Mouse (Mus musculus): ENCODE data around the gene Psmc6. TPM values are rescaled to one million over a fixed set of nuclear protein-coding genes. Genes with fewer than 3 reads are reported as not detected.

Psmc6 gene
- polyA plus RNA-seq, 1 experiment from 2014 or later, result 247 TPM

DNA sequence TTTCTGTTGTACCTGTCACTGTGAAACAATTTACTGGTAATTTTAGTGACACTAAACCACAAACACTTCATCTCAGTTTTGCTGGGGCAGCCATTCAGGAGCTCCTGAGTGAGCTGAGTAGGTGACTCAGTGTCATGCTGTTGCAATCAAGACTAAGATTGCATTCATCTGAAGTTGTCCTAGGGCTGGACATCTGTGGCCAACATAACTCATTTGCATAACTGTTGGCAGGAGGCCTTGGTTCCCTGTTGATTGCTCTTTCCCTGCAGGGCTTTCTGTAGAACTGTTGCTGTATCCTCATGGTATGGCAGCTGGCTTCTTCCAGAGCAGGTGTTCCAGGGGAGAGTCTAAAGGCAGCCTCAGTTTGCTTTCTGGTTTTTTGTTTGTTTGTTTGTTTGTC lies 4.1 kb upstream of the Psmc6 start:
- no peak for ATAC-seq (ENCODE audit: insufficient read depth, low FRiP score, low TSS enrichment)
- H3K4me2 ChIP-seq (ENCODE audit: low read depth), result no peak overlapping the region
- H3K27me3 ChIP-seq (ENCODE audit: control insufficient read depth, insufficient read depth, low read length), result no peaks in the 10 kb centered on the region
- no peak overlapping the region for H3K4me3 ChIP-seq (ENCODE audit: low read depth, low read length)
- no peak overlapping the region for H3K27ac ChIP-seq (ENCODE audit: low read depth, low read length)
- no peaks in the 10 kb centered on the region for H3K4me1 ChIP-seq (ENCODE audit: control insufficient read depth, insufficient read depth, low read length)
- H3K9me3 ChIP-seq (ENCODE audit: control insufficient read depth, low read length), result no peaks in the 10 kb centered on the region
- no peak for DNase-seq (ENCODE audit: low spot score)
- no peaks in the 10 kb centered on the region for H3K36me3 ChIP-seq (ENCODE audit: control insufficient read depth, insufficient read depth, low read length)
- no peak overlapping the region for H3K9ac ChIP-seq (ENCODE audit: low read length)

DNA sequence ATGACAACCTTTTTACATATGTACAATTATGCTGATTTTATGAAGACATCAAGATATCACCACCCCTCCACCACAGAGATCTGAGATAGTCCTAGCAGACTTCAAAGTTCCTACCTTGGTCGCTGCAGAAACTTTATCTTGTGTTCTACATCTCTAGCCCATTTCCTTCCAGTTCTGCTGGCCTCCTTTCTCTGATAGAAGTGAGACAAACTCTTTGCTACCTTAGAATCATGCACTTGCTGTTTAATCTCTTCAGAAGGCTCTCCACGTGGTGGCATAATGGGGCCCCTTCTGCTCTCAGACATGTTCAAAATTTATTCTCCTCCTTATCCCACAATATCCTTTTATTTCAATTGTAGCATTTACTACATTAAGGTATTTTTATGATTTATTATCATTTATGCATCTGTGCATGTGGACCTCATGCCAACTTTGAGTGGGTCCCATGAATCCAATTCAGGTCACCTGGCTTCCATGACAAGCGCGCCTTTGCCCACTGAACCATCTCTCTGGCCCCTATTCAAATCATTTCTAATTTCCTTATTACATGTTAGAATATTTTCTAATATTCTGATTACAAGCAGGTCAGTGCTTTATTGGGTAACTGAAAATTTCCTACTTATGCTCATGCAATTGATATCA lies 1.4 kb upstream of the Psmc6 start:
- H3K9ac ChIP-seq (ENCODE audit: low read length), result no peak overlapping the region
- H3K4me2 ChIP-seq (ENCODE audit: low read depth), result no peak overlapping the region
- WGBS, result 94% methylated on average over 4 of the region's 4 CpGs
- no peaks in the 10 kb centered on the region; the same call in 1 of the 2 replicates for H3K4me1 ChIP-seq (ENCODE audit: control insufficient read depth, insufficient read depth, low read length)
- peaks cover 5% of the 10 kb centered on the region; the same call in 1 of the 2 replicates for H3K36me3 ChIP-seq (ENCODE audit: control insufficient read depth, insufficient read depth, low read length)
- no peaks in the 10 kb centered on the region for H3K9me3 ChIP-seq (ENCODE audit: control insufficient read depth, low read length)
- ATAC-seq (ENCODE audit: insufficient read depth, low FRiP score, low TSS enrichment) (no peak), DNase-seq (ENCODE audit: low spot score) (no peak)
- no peak overlapping the region for H3K4me3 ChIP-seq (ENCODE audit: low read depth, low read length)
- H3K27me3 ChIP-seq (ENCODE audit: control insufficient read depth, insufficient read depth, low read length), result no peaks in the 10 kb centered on the region
- no peak overlapping the region for H3K27ac ChIP-seq (ENCODE audit: low read depth, low read length)

DNA sequence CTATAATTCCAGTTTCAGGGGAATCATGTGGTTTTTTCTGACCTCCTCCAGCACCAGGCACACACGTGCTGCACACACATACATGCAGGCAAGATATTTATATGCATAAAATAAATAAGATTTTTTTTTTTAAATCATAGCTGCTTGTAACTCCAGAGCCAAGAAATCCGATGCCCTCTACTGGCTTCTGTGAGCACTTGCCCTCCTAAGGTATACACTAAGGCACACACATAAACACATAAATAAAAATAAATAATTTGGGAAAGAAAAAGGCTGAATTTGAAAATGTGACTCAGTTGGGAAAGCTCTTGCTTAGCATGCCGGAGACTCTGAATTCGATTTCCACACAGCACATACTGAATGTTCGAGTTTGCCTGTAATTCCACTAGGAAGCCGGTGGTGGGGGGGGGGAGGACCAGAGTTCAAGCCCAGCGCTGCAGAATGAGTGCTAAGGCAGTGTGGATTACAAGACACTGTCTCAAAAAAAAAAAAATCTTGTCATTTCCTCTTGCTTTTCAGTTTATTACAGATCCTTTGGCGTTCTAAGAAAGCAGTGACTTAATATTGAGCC lies 485 bp upstream of the Psmc6 start:
- peak overlapping the region; percentile 95 for H3K4me3 ChIP-seq (ENCODE audit: low read depth, low read length)
- H3K4me1 ChIP-seq (ENCODE audit: control insufficient read depth, insufficient read depth, low read length), result no peaks in the 10 kb centered on the region; the same call in 1 of the 2 replicates
- 15% methylated on average over 8 of the region's 8 CpGs for WGBS
- peak overlapping the region; percentile 14; the same call in 1 of the 2 replicates for H3K9ac ChIP-seq (ENCODE audit: low read length)
- no peak overlapping the region for H3K27ac ChIP-seq (ENCODE audit: low read depth, low read length)
- no peaks in the 10 kb centered on the region for H3K27me3 ChIP-seq (ENCODE audit: control insufficient read depth, insufficient read depth, low read length)
- DNase-seq (ENCODE audit: low spot score) (no peak), ATAC-seq (ENCODE audit: insufficient read depth, low FRiP score, low TSS enrichment) (peak; percentile 24; the same call in 1 of the 2 replicates)
- H3K36me3 ChIP-seq (ENCODE audit: control insufficient read depth, insufficient read depth, low read length), result peaks cover 5% of the 10 kb centered on the region; the same call in 1 of the 2 replicates
- no peaks in the 10 kb centered on the region for H3K9me3 ChIP-seq (ENCODE audit: control insufficient read depth, low read length)
- H3K4me2 ChIP-seq (ENCODE audit: low read depth), result peak overlapping the region; percentile 39

DNA sequence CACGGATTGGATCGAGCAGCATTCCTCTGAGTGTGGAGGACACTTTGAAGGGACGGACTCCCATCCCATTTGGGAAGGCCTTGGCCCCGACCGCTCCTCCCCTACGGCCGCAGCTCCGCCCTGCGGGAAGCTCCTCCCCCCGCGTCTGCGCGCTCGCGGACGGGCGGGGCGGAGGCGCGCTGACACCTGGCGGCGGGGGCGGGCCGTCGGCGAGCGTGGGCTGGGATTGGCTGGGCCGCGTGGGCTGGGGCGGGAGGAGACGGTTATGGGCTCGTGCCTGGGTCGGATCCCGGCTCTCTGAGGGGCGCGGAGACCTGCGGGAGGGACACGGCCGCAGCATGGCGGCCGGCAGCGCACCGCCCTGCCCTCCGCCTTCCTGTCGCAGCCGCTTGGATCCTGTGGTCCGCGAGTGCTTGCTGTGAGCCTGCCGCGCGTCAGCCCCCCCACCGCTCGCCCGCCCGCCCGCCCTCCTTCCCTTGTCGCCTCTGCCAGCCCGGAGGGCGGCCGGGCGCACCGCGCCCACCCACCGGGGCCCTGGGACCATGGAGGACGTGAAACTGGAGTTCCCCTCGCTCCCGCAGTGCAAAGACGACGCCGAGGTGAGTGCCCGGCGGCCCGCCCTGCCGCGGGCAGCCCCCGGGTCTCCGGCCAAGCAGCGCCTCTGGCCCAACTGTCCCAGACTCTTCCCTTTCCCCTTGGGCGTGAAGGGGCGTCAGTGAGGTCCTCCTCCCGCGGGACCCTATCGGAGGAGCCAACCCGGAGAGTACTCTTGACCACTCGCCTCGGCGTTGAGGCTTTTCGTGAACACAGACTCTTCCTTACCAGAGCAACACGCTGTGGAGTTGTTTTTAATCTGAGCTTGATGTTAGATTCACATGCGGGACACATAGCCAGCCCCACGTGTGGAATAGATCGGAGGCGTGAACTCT lies 21.6 kb downstream of the Psmc6 start, which contains the start of gene Styx:
TSS of gene Styx (plus strand) at position 163 of the 929 bp plus-strand sequence.
- Histone ChIP-seq H3K4me1 (ENCODE audit: control insufficient read depth, insufficient read depth, low read length) (no peaks in the 10 kb centered on the region; the same call in 1 of the 2 replicates), H3K9ac (ENCODE audit: low read length) (peak within 1 kb of the TSS; percentile 55), H3K4me2 (ENCODE audit: low read depth) (peak within 1 kb of the TSS; percentile 52), H3K4me3 (ENCODE audit: low read depth, low read length) (peak within 1 kb of the TSS; percentile 54), H3K36me3 (ENCODE audit: control insufficient read depth, insufficient read depth, low read length) (peaks cover 2% of the 10 kb centered on the region), H3K27me3 (ENCODE audit: control insufficient read depth, insufficient read depth, low read length) (no peaks in the 10 kb centered on the region), H3K9me3 (ENCODE audit: control insufficient read depth, low read length) (no peaks in the 10 kb centered on the region), H3K27ac (ENCODE audit: low read depth, low read length) (peak within 1 kb of the TSS; percentile 24; the same call in 1 of the 2 replicates)
- WGBS, result under 1% methylated on average over 39 of the region's 93 CpGs
- ATAC-seq (ENCODE audit: insufficient read depth, low FRiP score, low TSS enrichment) (peak; percentile 98), DNase-seq (ENCODE audit: low spot score) (peak; percentile 97)

DNA sequence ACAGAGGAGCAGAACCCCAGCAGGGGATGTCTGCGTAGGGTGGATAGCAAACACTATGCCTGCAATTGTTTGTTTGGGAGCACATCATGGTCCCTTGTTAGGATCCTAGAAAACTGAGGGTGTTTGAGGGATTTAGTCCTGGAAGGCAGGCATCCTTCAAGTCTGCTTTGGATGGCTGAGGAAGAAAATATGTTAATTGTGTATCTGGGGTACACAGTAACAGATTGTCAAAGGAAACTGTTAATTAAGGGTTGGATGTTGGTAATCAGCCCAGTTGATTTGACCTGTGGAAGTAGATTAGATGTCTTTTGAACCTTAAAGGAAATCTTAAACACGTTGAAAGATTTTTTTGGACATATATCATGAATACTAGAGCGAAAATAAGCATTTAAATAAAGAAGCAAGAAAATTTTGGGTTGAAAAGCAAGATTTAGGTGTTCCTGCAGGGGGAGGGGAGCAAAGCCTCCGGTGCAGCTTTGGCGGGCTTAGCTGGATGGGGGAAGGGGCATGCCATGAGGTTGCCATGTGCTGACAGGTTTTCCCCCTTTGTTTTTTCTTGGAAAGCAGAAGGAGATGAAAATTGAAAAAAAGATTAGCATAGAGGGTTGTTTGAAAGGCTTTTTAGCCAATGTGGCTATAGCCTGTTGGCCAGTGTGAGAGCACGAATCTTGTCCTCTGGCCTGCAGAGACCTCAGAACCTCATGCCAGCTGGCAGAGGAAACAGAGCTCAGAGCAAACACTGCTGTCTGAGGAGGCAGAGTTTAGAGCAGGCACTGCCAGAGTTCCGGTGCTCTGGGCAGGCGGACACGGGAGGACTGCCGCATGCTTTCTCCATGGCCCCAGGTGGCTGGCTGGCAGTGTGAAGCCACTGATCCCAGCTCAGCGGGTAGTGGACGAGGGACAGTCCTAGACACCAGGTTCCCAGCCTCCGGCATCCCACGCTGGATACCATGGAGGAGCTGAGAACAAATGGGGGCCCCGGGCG lies 34.9 kb downstream of the Psmc6 start:
- DNase-seq (ENCODE audit: low spot score) (no peak), ATAC-seq (ENCODE audit: insufficient read depth, low FRiP score, low TSS enrichment) (no peak)
- Histone ChIP-seq H3K4me1 (ENCODE audit: control insufficient read depth, insufficient read depth, low read length) (no peaks in the 10 kb centered on the region), H3K4me2 (ENCODE audit: low read depth) (no peak overlapping the region), H3K36me3 (ENCODE audit: control insufficient read depth, insufficient read depth, low read length) (peaks cover 3% of the 10 kb centered on the region; the same call in 1 of the 2 replicates), H3K27ac (ENCODE audit: low read depth, low read length) (no peak overlapping the region), H3K9ac (ENCODE audit: low read length) (no peak overlapping the region), H3K4me3 (ENCODE audit: low read depth, low read length) (no peak overlapping the region), H3K9me3 (ENCODE audit: control insufficient read depth, low read length) (no peaks in the 10 kb centered on the region), H3K27me3 (ENCODE audit: control insufficient read depth, insufficient read depth, low read length) (no peaks in the 10 kb centered on the region)
- 85% methylated on average over 16 of the region's 16 CpGs for WGBS

DNA sequence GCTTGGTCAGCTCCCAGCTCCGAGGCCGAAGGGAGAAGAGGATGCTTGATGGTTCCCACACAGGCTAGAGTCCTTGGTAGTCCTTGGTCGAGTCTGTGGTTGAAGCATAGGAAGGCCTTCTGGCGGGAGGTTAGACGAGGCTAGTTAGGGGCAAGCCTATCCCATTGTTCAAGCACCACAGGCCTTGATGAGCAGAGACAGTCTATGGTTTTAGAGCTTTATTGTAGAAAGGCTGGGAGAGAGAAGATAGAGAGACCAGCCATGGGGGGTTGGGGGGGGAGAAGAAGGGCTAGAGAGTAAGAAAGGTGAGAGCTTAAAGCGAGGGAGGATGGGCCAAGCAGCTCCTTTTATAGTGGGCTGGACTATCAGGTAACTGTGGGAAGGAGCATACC lies 35.6 kb downstream of the Psmc6 start:
- no peak overlapping the region for H3K4me2 ChIP-seq (ENCODE audit: low read depth)
- peaks cover 8% of the 10 kb centered on the region for H3K36me3 ChIP-seq (ENCODE audit: control insufficient read depth, insufficient read depth, low read length)
- H3K27me3 ChIP-seq (ENCODE audit: control insufficient read depth, insufficient read depth, low read length), result no peaks in the 10 kb centered on the region
- no peak overlapping the region for H3K27ac ChIP-seq (ENCODE audit: low read depth, low read length)
- WGBS, result 79% methylated on average over 6 of the region's 6 CpGs
- DNase-seq (ENCODE audit: low spot score), result no peak
- H3K9me3 ChIP-seq (ENCODE audit: control insufficient read depth, low read length), result no peaks in the 10 kb centered on the region
- ATAC-seq (ENCODE audit: insufficient read depth, low FRiP score, low TSS enrichment), result no peak
- H3K9ac ChIP-seq (ENCODE audit: low read length), result no peak overlapping the region
- H3K4me1 ChIP-seq (ENCODE audit: control insufficient read depth, insufficient read depth, low read length), result no peaks in the 10 kb centered on the region
- H3K4me3 ChIP-seq (ENCODE audit: low read depth, low read length), result no peak overlapping the region

DNA sequence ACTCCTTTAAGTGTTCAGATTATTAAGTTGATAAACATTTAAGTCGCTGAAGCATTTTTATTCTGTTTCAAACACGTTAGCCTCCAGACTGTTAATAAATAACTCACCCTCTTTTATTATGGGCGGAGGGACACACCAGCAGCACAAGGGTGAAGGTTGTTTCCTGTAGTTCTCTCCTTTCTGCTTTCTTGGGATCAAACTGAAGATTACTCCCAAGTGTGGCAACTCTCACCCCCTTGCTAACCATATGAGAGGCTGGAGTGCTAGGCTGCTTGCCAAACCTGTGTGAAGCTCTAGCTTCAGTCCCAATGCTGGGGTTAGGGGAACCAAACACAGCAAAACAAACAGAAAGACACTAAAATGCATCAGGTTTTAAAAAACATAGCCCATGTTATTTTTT lies 49.2 kb downstream of the Psmc6 start:
- no peak overlapping the region for H3K4me2 ChIP-seq (ENCODE audit: low read depth)
- H3K36me3 ChIP-seq (ENCODE audit: control insufficient read depth, insufficient read depth, low read length), result peaks cover 2% of the 10 kb centered on the region
- DNase-seq (ENCODE audit: low spot score) (no peak), ATAC-seq (ENCODE audit: insufficient read depth, low FRiP score, low TSS enrichment) (no peak)
- 85% methylated on average over 3 of the region's 3 CpGs for WGBS
- H3K9me3 ChIP-seq (ENCODE audit: control insufficient read depth, low read length), result no peaks in the 10 kb centered on the region
- H3K9ac ChIP-seq (ENCODE audit: low read length), result no peak overlapping the region
- H3K4me1 ChIP-seq (ENCODE audit: control insufficient read depth, insufficient read depth, low read length), result no peaks in the 10 kb centered on the region
- no peaks in the 10 kb centered on the region for H3K27me3 ChIP-seq (ENCODE audit: control insufficient read depth, insufficient read depth, low read length)
- no peak overlapping the region for H3K27ac ChIP-seq (ENCODE audit: low read depth, low read length)
- H3K4me3 ChIP-seq (ENCODE audit: low read depth, low read length), result no peak overlapping the region

DNA sequence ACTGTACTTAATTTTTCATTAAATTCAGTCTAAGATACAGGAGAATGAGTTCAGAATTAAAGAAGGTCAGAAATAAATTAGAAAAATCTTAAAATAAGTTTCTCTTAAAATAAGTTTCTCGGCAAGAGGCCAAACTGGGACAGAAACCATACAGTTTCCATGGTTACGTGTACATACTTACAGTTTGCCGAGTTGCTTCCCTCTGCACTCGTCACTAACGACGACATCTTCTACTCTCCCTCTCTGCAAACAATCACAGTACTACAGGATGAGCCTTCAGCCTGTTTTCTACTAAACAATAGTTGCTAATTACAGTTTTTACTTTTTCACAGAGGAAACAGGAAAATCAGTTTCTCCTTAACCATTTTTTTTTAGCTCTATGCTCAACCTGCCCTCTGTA lies 51.2 kb downstream of the Psmc6 start:
- WGBS, result 85% methylated on average over 6 of the region's 6 CpGs
- Histone ChIP-seq H3K9ac (ENCODE audit: low read length) (no peak overlapping the region), H3K4me1 (ENCODE audit: control insufficient read depth, insufficient read depth, low read length) (no peaks in the 10 kb centered on the region), H3K4me3 (ENCODE audit: low read depth, low read length) (no peak overlapping the region), H3K36me3 (ENCODE audit: control insufficient read depth, insufficient read depth, low read length) (peaks cover 2% of the 10 kb centered on the region), H3K27me3 (ENCODE audit: control insufficient read depth, insufficient read depth, low read length) (no peaks in the 10 kb centered on the region), H3K27ac (ENCODE audit: low read depth, low read length) (no peak overlapping the region), H3K9me3 (ENCODE audit: control insufficient read depth, low read length) (no peaks in the 10 kb centered on the region), H3K4me2 (ENCODE audit: low read depth) (no peak overlapping the region)
- no peak for DNase-seq (ENCODE audit: low spot score)
- ATAC-seq (ENCODE audit: insufficient read depth, low FRiP score, low TSS enrichment), result no peak

All from neural tube, embryonic 11.5 days (tissue).